Mouse (Mus musculus): ENCODE measurements at regions not wholly inside any gene's neighbourhood (a gene's known extent, or its start where the extent isn't known, plus 50 kb on each side); places are given as distances from the start of the nearest gene placed in this dataset.

DNA sequence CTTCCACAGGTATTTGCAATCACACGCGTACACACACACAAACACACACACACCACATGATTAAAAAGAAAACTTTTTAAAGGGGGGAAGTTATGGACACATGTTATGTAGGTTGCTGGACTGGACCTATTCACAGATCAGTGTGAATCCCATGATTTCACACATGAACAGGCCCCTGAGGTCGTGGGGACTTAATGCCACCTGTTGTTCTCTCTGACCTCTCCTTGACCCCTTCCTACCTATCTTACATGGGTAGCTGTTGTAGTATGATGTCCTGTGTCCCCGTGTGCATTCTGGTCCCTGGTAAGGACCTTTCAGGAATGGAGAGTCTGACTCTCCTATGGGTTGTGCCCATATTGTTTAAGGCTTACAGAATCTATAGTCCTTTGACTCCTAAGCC, 155.6 kb downstream of the Zfp36l1 start:
- no peak for TF ChIP-seq CTCF (IDR thresholded peaks at IDR 0.05; ENCODE audit: low read depth)
- TF ChIP-seq EP300 (IDR thresholded peaks at IDR 0.05; ENCODE audit: low read depth), result no peak
